Mouse (Mus musculus): ENCODE measurements around the gene Arl16.
"Not testable (repeated sequence)": the region's sequence is repeated elsewhere in the genome, so short reads cannot be mapped to it uniquely, and the experiment has no call there.

Gene Arl16

DNA sequence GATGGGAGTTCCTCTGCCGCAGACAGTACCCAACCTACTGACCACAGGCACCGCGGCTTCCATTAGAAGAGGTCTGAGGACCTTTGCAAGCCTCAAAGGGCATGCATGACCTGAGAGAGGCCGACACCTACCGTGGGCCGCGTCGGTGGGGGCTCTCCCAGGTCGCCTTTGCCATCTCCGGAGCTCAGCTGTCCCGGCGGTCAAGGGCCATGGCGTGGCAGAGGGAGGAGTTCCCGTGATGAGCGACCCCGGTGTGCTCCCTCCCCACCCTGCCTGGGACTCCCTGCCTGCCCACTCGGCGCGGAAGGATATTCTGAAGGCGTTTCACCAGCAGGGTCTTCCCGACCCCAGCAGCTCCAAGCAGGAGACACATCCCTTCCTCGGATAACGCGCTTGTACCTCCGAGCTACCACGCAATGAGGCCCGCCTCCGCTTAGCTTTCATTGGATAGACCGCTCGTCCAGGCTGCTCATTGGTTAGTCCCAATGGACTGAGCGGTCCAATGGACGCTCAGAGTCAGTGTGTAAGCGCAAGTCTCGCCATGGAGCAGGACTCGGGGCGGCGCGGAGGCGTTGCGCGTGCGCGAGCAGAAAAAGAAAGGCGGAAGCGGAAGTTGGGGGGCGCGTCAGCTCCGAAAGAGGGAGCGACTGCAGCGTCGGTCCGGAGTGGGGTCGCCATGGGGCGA, at the start of gene Arl16:
Gene Arl16, minus strand, starts transcription at position 557 of the 685 bp plus-strand sequence.
- DNase-seq (ENCODE audit: low read depth): peak; percentile 98

DNA sequence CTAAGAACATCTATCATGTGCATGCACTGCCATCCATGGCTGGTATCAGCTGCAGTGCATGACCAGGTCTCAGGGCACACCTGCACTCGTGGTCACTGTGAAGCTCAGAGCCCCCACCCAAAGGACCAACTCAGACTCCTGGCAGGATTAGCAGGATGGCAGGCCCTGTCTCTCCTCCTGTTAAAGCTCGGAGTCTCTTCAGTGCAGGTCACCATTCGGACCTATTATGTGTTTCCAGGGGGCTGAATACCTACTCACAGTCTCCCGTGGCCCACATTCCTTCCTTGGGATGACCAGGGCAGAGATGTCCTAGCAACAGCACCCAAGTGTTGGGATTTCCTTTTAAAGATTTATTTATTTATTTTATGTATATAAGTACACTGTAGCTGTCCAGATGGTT, 49.7 kb upstream of the Arl16 start:
- DNase-seq (ENCODE audit: low read depth): no peak

- peak; percentile 87 for DNase-seq (ENCODE audit: low read depth)
Measured at GRCm38 (mm10) chr11:120515611-120516010, 48.2 kb upstream of the Arl16 start.

GRCm38 (mm10) chr11:120514262-120514661, 46.9 kb upstream of the Arl16 start:
- DNase-seq (ENCODE audit: low read depth): not testable (repeated sequence)

GRCm38 (mm10) chr11:120512790-120513453, 45.5 kb upstream of the Arl16 start:
- DNase-seq (ENCODE audit: low read depth): peak; percentile 89

- peak; percentile 44 for DNase-seq (ENCODE audit: low read depth)
Measured at GRCm38 (mm10) chr11:120510375-120511030, 43.1 kb upstream of the Arl16 start.

DNA sequence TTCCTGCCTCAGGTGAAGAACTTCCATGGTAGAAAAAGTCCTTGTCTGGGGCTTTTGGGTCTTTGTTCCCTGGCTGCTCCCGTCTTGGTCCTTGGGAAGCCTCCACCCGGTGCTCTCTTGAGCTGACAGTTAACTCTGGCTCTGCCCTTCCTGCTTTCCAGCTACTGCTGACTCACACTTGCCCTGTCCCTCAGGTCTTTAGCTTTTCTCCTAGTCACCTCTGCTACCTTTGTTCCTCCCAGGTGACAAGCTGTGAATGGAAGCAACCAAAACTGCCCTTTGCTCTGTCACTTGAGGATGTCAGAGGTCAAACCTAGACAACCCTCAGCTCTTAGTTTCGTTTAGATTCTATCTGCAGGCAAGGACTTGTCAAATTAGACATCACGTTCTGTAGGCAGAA, 42.5 kb upstream of the Arl16 start:
- DNase-seq (ENCODE audit: low read depth): no peak

GRCm38 (mm10) chr11:120508290-120508870, 41.0 kb upstream of the Arl16 start:
- peak; percentile 77 for DNase-seq (ENCODE audit: low read depth)

DNA sequence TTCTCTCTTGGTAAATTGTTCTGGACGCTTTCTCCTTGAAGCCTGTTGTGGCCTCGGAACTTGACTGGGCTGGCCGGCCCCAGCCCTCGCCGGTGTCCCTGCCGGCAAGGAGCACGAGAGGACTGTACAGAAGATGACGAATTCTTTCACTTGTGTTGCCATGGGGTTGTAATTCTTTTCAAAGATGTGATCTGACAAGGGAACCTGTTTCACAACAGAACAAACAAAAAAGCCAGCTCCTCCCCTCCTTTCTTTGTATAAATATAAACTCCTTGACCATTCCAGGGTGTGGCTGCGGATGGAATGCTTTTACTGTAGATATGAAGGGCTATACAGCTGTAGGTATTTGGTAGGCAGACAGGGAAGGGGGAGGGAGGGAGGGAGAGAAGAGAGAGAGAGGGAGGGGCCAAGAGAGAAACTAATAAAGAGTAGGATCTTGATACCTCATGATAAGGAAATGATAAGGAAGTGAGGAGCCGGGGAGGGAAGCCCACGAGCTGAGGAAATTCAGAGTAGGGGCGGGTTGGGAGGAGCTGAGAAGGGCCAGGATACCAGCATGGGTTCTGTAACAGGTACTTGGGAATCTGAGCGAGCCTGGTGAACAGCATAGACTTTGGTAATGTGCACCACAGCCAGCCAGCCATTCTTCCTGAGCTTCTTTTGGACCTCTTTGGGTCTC, 40.3 kb upstream of the Arl16 start:
- no peak for DNase-seq (ENCODE audit: low read depth)

DNA sequence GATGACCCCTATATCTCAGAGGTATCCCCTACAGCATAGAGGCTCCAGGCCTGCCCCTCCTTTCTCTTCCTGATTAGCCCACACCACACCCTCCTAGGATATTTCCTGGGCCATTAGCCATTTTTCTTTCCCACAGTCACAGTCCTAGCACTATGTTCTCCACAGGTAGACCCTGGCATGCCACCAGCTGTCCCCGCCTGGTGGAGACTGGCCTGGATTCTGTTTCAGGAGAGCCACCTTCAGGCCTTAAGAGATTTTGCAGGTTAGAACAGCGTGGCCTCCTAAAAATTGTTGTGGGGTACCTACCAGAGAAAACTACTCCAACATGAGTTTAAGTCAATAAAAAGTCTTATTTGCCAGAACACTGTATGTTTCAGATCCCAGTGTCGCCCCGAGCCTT, 39.5 kb upstream of the Arl16 start:
- DNase-seq (ENCODE audit: low read depth): no peak

DNA sequence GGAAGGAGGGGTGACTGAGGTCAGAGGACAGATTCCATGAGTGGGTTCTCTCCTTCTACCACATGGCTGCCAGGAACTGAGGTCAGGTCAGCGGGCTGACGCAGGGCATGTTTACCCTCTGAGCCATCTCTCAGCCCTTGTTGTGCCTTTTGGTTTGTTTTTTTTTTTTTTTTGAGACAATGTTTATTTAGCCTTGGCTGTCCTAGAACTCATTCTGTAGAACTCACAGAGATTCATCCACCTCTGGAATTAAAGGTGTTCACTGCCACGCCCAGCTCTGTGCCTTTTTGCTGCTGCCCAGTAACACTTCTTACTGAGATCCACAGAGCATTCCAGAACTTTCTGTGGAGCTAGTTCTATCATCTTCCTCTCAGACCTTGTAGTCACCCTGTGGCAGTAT, 38.3 kb upstream of the Arl16 start:
- no peak for DNase-seq (ENCODE audit: low read depth)

- no peak for DNase-seq (ENCODE audit: low read depth)
Measured at GRCm38 (mm10) chr11:120501701-120502100, 34.3 kb upstream of the Arl16 start.

GRCm38 (mm10) chr11:120501018-120501417, 33.6 kb upstream of the Arl16 start:
- no peak for DNase-seq (ENCODE audit: low read depth)

DNA sequence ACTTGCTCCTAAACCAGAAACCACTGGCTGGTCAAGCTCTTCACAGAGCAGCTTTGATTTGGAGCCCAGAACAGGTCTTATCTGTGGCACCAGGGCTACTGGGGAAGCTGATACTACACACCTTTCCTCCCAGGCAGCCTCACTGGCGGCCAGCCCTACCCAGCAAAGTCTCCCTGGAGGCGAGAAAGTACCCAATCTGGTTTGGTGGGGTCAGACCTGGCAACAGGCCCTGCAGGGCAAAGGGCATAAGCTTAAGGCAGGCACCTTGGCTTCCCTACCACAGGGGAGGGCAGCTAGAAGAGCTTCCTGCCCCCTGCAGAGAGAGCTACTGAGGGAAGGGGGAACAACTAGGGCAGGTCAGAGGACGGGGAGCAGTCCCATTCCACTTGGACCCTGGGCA, 33.0 kb upstream of the Arl16 start:
- DNase-seq (ENCODE audit: low read depth): no peak

DNA sequence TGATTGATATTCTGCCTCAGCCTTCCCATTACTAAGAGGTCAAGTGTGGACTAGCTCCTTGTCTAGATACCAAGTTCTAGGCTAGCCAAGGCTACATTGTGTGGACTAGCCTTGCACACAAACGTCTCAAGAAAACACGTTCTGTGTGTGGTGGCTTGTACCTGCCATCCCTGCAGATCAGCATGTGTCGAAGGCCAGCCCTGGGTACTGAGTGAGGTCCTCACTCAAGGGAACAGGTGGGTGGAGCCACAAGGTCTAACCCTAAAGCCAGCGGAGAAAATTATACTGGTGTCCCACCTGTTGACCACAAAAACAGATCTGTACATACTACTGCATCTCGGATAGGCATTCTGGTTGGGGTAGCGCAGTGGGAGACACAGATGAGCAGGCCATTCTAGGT, 32.5 kb upstream of the Arl16 start:
- DNase-seq (ENCODE audit: low read depth): no peak

- no peak for DNase-seq (ENCODE audit: low read depth)
Measured at GRCm38 (mm10) chr11:120498891-120499290, 31.5 kb upstream of the Arl16 start.

DNA sequence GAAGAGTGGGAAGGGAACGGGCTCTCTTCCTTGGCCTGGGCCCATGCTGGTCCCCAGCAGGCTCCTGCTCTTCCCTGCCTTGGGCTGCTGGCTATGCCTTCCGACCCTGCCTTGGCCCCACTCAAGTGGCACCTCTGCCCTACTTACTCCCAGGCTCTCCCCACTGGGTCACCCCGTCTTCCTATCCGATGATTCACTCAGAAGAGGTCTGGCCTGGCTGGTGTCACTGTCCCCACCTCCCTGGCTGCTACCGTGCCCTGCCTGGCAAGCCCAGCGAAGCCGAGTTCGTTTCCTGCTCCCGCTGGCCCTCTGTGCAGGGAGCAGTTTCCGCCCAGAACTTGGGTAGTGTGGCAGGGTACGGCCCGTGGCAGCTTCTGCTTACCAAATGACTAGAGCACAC, 30.8 kb upstream of the Arl16 start:
- no peak for DNase-seq (ENCODE audit: low read depth)

GRCm38 (mm10) chr11:120497436-120497835, 30.0 kb upstream of the Arl16 start:
- no peak for DNase-seq (ENCODE audit: low read depth)

DNA sequence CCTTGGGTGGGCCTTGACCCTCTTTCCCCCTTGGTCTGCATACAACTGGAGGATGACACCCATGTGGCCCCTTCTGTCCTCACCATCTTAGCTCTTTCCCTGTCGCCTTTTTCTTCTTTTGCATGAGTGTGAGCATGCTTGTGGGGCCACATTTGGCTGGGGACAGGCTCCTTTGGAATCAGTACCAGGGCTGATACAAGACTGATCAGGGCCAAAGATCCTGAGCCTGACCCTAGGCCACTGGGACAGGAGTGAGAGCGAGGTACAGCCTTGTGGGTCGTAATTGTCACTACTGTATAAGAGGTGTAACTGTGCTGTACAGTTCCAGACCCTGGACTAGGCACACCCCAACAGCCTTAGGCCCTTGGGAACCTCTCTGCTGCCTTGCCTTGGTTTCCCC, 26.5 kb upstream of the Arl16 start:
- no peak for DNase-seq (ENCODE audit: low read depth)

DNA sequence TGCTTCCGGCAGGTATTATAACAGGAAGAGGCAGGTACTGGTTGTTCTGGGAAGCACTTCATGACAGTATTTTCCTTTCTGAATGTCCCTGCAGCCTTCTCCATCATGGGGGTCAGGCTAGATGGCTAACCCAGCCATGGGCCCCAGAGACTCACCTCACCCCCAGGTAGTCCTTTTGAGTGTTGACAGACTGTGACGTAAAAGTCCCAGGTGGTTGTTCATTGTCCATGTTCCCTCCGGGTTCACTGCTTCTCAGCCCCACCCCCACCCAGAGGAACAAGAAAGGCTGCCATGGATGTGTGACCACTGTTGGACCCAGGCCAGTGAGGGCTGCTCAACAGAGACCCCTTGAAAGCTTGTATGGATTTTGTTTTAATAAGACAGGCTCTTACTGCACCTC, 25.9 kb upstream of the Arl16 start:
- no peak for DNase-seq (ENCODE audit: low read depth)

GRCm38 (mm10) chr11:120492878-120493203, 25.4 kb upstream of the Arl16 start:
- peak; percentile 48 for DNase-seq (ENCODE audit: low read depth)

Measured in NIH3T3 (cell line).